Mouse (Mus musculus) spleen, adult 18-20 months (tissue): ENCODE data around the gene Pim3.

Experiments used
- DNase-seq, 2 experiments: peaks; one replicate each; pipeline ENCODE4 v3.0.0; 2022; ENCODE audit warnings: mixed read lengths in 2 of 2

Gene Pim3

GRCm38 (mm10) chr15:88837977-88838376, 24.0 kb upstream of the Pim3 start:
- DNase-seq = no peak

- DNase-seq = no peak
Measured at GRCm38 (mm10) chr15:88839271-88839670, 22.7 kb upstream of the Pim3 start.

GRCm38 (mm10) chr15:88840126-88840525, 21.9 kb upstream of the Pim3 start:
- DNase-seq = no peak

- DNase-seq = no peak
Measured at GRCm38 (mm10) chr15:88841160-88841559, 20.8 kb upstream of the Pim3 start.

- no peak for DNase-seq
Measured at GRCm38 (mm10) chr15:88841580-88842299, 20.2 kb upstream of the Pim3 start.

GRCm38 (mm10) chr15:88842300-88842673, 19.7 kb upstream of the Pim3 start:
- no peak for DNase-seq

- DNase-seq = no peak
Measured at GRCm38 (mm10) chr15:88843486-88844097, 18.4 kb upstream of the Pim3 start.

GRCm38 (mm10) chr15:88844966-88845365, 17.0 kb upstream of the Pim3 start:
- no peak for DNase-seq

- DNase-seq = no peak
Measured at GRCm38 (mm10) chr15:88848661-88849060, 13.3 kb upstream of the Pim3 start.

- no peak for DNase-seq
Measured at GRCm38 (mm10) chr15:88849621-88850020, 12.4 kb upstream of the Pim3 start.

- no peak for DNase-seq
Measured at GRCm38 (mm10) chr15:88850146-88850826, 11.7 kb upstream of the Pim3 start.

GRCm38 (mm10) chr15:88851076-88851475, 10.9 kb upstream of the Pim3 start:
- no peak for DNase-seq

GRCm38 (mm10) chr15:88851507-88852149, 10.4 kb upstream of the Pim3 start:
- DNase-seq = no peak

GRCm38 (mm10) chr15:88853106-88853505, 8.9 kb upstream of the Pim3 start:
- no peak for DNase-seq

GRCm38 (mm10) chr15:88854119-88854968, 7.6 kb upstream of the Pim3 start:
- no peak for DNase-seq

GRCm38 (mm10) chr15:88854969-88855830, 6.8 kb upstream of the Pim3 start:
- DNase-seq = no peak

GRCm38 (mm10) chr15:88855896-88856417, 6.0 kb upstream of the Pim3 start:
- DNase-seq = no peak

- DNase-seq = no peak
Measured at GRCm38 (mm10) chr15:88856613-88857012, 5.4 kb upstream of the Pim3 start.

GRCm38 (mm10) chr15:88857361-88857760, 4.6 kb upstream of the Pim3 start:
- no peak for DNase-seq

- no peak for DNase-seq
Measured at GRCm38 (mm10) chr15:88858141-88858541, 3.8 kb upstream of the Pim3 start.

- no peak for DNase-seq
Measured at GRCm38 (mm10) chr15:88858707-88859106, 3.3 kb upstream of the Pim3 start.
